ENCODE assay signal across 8 mouse cellular contexts in the genomic region with DNA sequence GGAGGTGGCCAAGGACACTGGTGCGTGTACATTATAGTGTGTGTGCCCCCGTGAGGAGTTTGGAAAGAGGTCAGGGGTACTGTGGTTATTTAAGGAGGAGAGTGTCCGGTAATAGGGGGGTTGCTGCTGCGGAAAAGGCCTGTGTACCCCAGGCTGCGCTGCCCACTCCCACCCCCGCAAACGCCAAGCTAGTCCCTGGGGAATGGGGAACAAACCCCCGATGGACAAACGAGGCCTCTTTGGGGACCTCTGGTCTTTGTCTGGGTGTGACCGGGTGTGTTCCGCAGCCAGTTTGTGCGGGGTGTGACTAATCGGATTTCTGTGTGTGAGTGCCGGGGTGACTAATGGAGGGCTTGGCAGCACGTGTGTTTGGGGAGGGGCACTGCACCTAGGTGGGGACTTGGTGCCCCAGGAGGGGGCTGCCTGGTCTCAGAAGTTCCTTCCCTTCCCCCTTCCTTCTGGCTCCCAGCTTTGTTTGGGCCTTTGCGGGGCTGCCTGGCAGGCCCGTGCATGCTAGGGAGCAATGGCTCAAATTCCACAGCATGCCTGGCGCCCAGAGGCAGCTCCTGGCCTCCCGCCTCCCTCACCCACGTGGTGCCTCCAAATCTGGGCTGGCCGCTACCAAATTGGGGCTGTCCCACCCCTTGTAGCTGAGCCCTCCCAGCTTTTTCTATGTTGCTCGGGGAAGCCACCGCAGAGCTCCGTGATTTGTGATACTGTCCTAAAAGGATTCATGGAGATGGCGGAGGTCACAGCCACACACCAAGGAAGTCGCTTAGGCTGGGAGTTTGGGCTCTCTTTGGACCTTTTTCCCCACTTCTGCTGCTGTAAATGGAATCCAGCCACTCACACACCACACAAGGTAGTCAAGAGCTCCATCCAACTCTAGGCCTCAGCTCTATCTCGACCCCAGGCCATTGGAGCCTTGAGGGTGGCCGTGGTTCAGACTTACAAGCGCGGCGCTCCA. TPM values are rescaled to one million over a fixed set of nuclear protein-coding genes. Genes with fewer than 3 reads are reported as not detected.
DNase-seq lines count a peak whose midpoint lies in the region; ATAC-seq and TF ChIP-seq lines count a peak whose summit lies in the region.

No protein-coding gene starts in this region.

- peak overlapping the region; percentile 92 for H3K4me2 ChIP-seq in forebrain, embryonic 12.5 days
- H3K4me2 ChIP-seq in heart, embryonic 15.5 days, result peak overlapping the region; percentile 89
- peak overlapping the region; percentile 71 for H3K4me2 ChIP-seq in liver, embryonic 14.5 days (ENCODE audit: low read depth)
- peak overlapping the region; percentile 81 for H3K4me2 ChIP-seq in neural tube, embryonic 12.5 days (replicated peaks)

- H3K27ac ChIP-seq in brown adipose tissue, adult 24 weeks (replicated peaks; ENCODE audit: low read depth, low read length), result peak overlapping the region; percentile 70
- peak overlapping the region; percentile 100 for H3K27ac ChIP-seq in forebrain, embryonic 12.5 days
- H3K27ac ChIP-seq in heart, embryonic 15.5 days, result peak overlapping the region; percentile 99
- H3K27ac ChIP-seq in liver, embryonic 14.5 days, result peak overlapping the region; percentile 4; the same call in 1 of the 2 replicates
- peak overlapping the region; percentile 100 for H3K27ac ChIP-seq in neural tube, embryonic 12.5 days

- H3K79me3 ChIP-seq in C2C12 (ENCODE audit: low read depth), result peaks cover 26% of the 10 kb centered on the region

- H3K27me3 ChIP-seq in C2C12 (ENCODE audit: control insufficient read depth, insufficient read depth, insufficient read length), result no peaks in the 10 kb centered on the region
- no peaks in the 10 kb centered on the region for H3K27me3 ChIP-seq in forebrain, embryonic 12.5 days
- H3K27me3 ChIP-seq in heart, embryonic 15.5 days, result no peaks in the 10 kb centered on the region
- H3K27me3 ChIP-seq in liver, embryonic 14.5 days (ENCODE audit: control insufficient read depth, insufficient read depth, low read length), result peaks cover 66% of the 10 kb centered on the region
- no peaks in the 10 kb centered on the region for H3K27me3 ChIP-seq in neural tube, embryonic 12.5 days (replicated peaks)

- TF ChIP-seq EP300 in liver, embryonic 14.5 days (IDR thresholded peaks at IDR 0.05; ENCODE audit: low read depth), result no peak

- H3K9me3 ChIP-seq in forebrain, embryonic 12.5 days, result no peaks in the 10 kb centered on the region
- H3K9me3 ChIP-seq in heart, embryonic 15.5 days (replicated peaks), result no peaks in the 10 kb centered on the region
- no peaks in the 10 kb centered on the region for H3K9me3 ChIP-seq in liver, embryonic 14.5 days (ENCODE audit: control insufficient read depth, low read length)
- H3K9me3 ChIP-seq in neural tube, embryonic 12.5 days, result no peaks in the 10 kb centered on the region

- peak; percentile 93 for DNase-seq in kidney, postnatal 14 days
- DNase-seq in liver, embryonic 14.5 days (ENCODE audit: low read depth in 3 of 3, low spot score in 3 of 3), result no peak
- DNase-seq in urinary bladder, postnatal 14 days (ENCODE audit: low spot score), result peak; percentile 94

- 6% methylated on average over 31 of the region's 31 CpGs for WGBS in forebrain, embryonic 12.5 days
- WGBS in heart, embryonic 15.5 days, result 5% methylated on average over 31 of the region's 31 CpGs
- 18% methylated on average over 31 of the region's 31 CpGs for WGBS in liver, embryonic 14.5 days (ENCODE audit: insufficient replicate concordance)
- 6% methylated on average over 31 of the region's 31 CpGs for WGBS in neural tube, embryonic 12.5 days

- TF ChIP-seq CTCF in C2C12 (IDR thresholded peaks at IDR 0.05; ENCODE audit: control insufficient read depth, insufficient read depth, insufficient read length), result no peak
- no peak for TF ChIP-seq CTCF in liver, embryonic 14.5 days (IDR thresholded peaks at IDR 0.05; ENCODE audit: low read depth)

- H3K79me2 ChIP-seq in C2C12 (ENCODE audit: control insufficient read depth, insufficient read depth), result peaks cover 39% of the 10 kb centered on the region

- H3K4me3 ChIP-seq in C2C12 (ENCODE audit: insufficient read depth, poor library complexity, severe bottlenecking), result peak overlapping the region; percentile 34
- H3K4me3 ChIP-seq in brown adipose tissue, adult 24 weeks (ENCODE audit: insufficient read depth, low read depth, low read length), result peak overlapping the region; percentile 88
- H3K4me3 ChIP-seq in forebrain, embryonic 12.5 days (replicated peaks), result peak overlapping the region; percentile 96
- peak overlapping the region; percentile 95 for H3K4me3 ChIP-seq in heart, embryonic 15.5 days
- H3K4me3 ChIP-seq in liver, embryonic 14.5 days (ENCODE audit: insufficient read depth in 1 of 2, low read depth in 2 of 2, low read length in 2 of 2), result peak overlapping the region; percentile 50 to 59
- H3K4me3 ChIP-seq in neural tube, embryonic 12.5 days, result peak overlapping the region; percentile 73

- peak overlapping the region; percentile 98 for H3K9ac ChIP-seq in forebrain, embryonic 12.5 days
- H3K9ac ChIP-seq in heart, embryonic 15.5 days, result peak overlapping the region; percentile 96
- peak overlapping the region; percentile 3; the same call in 1 of the 2 replicates for H3K9ac ChIP-seq in liver, embryonic 14.5 days (replicated peaks)
- peak overlapping the region; percentile 99 for H3K9ac ChIP-seq in neural tube, embryonic 12.5 days

- H3K36me3 ChIP-seq in C2C12 (ENCODE audit: control insufficient read depth, insufficient read depth), result no peaks in the 10 kb centered on the region
- no peaks in the 10 kb centered on the region for H3K36me3 ChIP-seq in forebrain, embryonic 12.5 days (replicated peaks)
- H3K36me3 ChIP-seq in heart, embryonic 15.5 days, result no peaks in the 10 kb centered on the region
- no peaks in the 10 kb centered on the region for H3K36me3 ChIP-seq in liver, embryonic 14.5 days (replicated peaks; ENCODE audit: control insufficient read depth, insufficient read depth, low read depth)
- H3K36me3 ChIP-seq in neural tube, embryonic 12.5 days, result no peaks in the 10 kb centered on the region

- H3ac ChIP-seq in C2C12 (ENCODE audit: control insufficient read depth, insufficient read length, low read depth), result peak overlapping the region; percentile 51

- H3K4me1 ChIP-seq in brown adipose tissue, adult 24 weeks (ENCODE audit: control insufficient read depth, insufficient read depth, insufficient read length, low read length), result no peaks in the 10 kb centered on the region; the same call in 1 of the 2 replicates
- peaks cover 41% of the 10 kb centered on the region for H3K4me1 ChIP-seq in forebrain, embryonic 12.5 days
- H3K4me1 ChIP-seq in heart, embryonic 15.5 days (replicated peaks), result peaks cover 27% of the 10 kb centered on the region
- peaks cover 0 to 4% of the 10 kb centered on the region in 2 experiments; a peak in 1 of 4 replicates for H3K4me1 ChIP-seq in liver, embryonic 14.5 days (replicated peaks; ENCODE audit: control insufficient read depth in 2 of 2, insufficient read depth in 2 of 2, low read length in 1 of 2)
- H3K4me1 ChIP-seq in neural tube, embryonic 12.5 days, result peaks cover 32% of the 10 kb centered on the region

- ATAC-seq in forebrain, embryonic 12.5 days (ENCODE audit: low FRiP score), result peak; percentile 42
- ATAC-seq in heart, embryonic 15.5 days (replicated peaks; ENCODE audit: insufficient number of reproducible peaks, insufficient read depth, low FRiP score, low read depth), result peak; percentile 75
- ATAC-seq in liver, embryonic 14.5 days (ENCODE audit: insufficient read depth), result peak; percentile 27; the same call in 1 of the 2 replicates
- ATAC-seq in neural tube, embryonic 12.5 days (ENCODE audit: low FRiP score, low read depth), result peak; percentile 43

TF ChIP-seq in C2C12, 6 proteins besides CTCF, POLR2A, EP300 and RAD21:
- TF ChIP-seq FOSL1 (IDR thresholded peaks at IDR 0.05; ENCODE audit: insufficient read depth, low read length, poor library complexity, severe bottlenecking), result peak; percentile 74
- TF ChIP-seq MYOD1 (IDR thresholded peaks at IDR 0.05; ENCODE audit: control insufficient read depth, insufficient read length, low read depth), result peak; percentile 16
- no peak for TF ChIP-seq CEBPB (IDR thresholded peaks at IDR 0.05; ENCODE audit: low read depth)
- TF ChIP-seq MAX (IDR thresholded peaks at IDR 0.05), result peak; percentile 70
- TF ChIP-seq USF1 (IDR thresholded peaks at IDR 0.05; ENCODE audit: low read depth), result peak; percentile 82

RNA-seq across cellular contexts. Expression of a gene that starts 5.9 kb away (rescaled TPM):
- polyA plus RNA-seq in C2C12 (2012; fragmentation: generic; extraction: Trizol), result 44.3 TPM
- polyA plus RNA-seq in brown adipose tissue, adult 24 weeks (2012; ENCODE audit: insufficient read depth, insufficient read length, missing spikeins), result 10.6 and 13.2 TPM in 2 replicates
- 56.8 and 64.6 TPM in 2 replicates for polyA plus RNA-seq in forebrain, embryonic 12.5 days (2016; fragmentation: Nextera tagmentation; extraction: Ambion mirVana)
- 17.1 and 24.2 TPM in 2 replicates for polyA plus RNA-seq in heart, embryonic 15.5 days (2015; fragmentation: Nextera tagmentation; extraction: Ambion mirVana)
- polyA plus RNA-seq in liver, embryonic 14.5 days (2012; rRNA removed), result 2.3 and 2.8 TPM in 2 replicates
- polyA plus RNA-seq in liver, embryonic 14.5 days (2014; fragmentation: Nextera tagmentation; extraction: Ambion mirVana), result 2.9 and 3.4 TPM in 2 replicates
- 51.5 and 57.5 TPM in 2 replicates for polyA plus RNA-seq in neural tube, embryonic 12.5 days (2016; fragmentation: Nextera tagmentation; extraction: Ambion mirVana)

Comparison
In these comparisons a context has a peak if more than half of its experiments do, and no peak if none do; other contexts are left out.
1. H3K4me3 ChIP-seq: peak in every context shown above with its lines; median percentile 96 in forebrain, embryonic 12.5 days; 95 in heart, embryonic 15.5 days; 88 in brown adipose tissue, adult 24 weeks; 73 in neural tube, embryonic 12.5 days; 54 in liver, embryonic 14.5 days; 34 in C2C12.
2. H3K27ac ChIP-seq: peak in every context shown above with its lines; median percentile 100 in forebrain, embryonic 12.5 days; 100 in neural tube, embryonic 12.5 days; 99 in heart, embryonic 15.5 days; 70 in brown adipose tissue, adult 24 weeks; 4 in liver, embryonic 14.5 days.
3. H3K9ac ChIP-seq: peak in every context shown above with its lines; median percentile 99 in neural tube, embryonic 12.5 days; 98 in forebrain, embryonic 12.5 days; 96 in heart, embryonic 15.5 days; 3 in liver, embryonic 14.5 days.
4. DNase-seq: peak in kidney, postnatal 14 days (single experiment) and urinary bladder, postnatal 14 days (single experiment); none in liver, embryonic 14.5 days (0 of 3).
5. Peak in every context shown above with its lines, with median percentiles within 50 percentile points of each other: ATAC-seq and H3K4me2 ChIP-seq.